Mouse (Mus musculus) embryonic facial prominence, embryonic 11.5 days (tissue): ENCODE measurements around the gene Fars2. TPM values are rescaled to one million over a fixed set of nuclear protein-coding genes. Genes with fewer than 3 reads are reported as not detected.

Source experiments
- ATAC-seq: fragments of 200-750 bp; cut with Nextera tagmentation; replicated peaks from 2 replicates; pipeline ENCODE4 v1.8.0; 2017; ENCODE audit warnings: low read depth; ENCODE audit not compliant: insufficient number of reproducible peaks, low FRiP score, low TSS enrichment
- DNase-seq: peaks from one replicate; pipeline ENCODE4 v3.0.0-alpha.2; 2015; ENCODE audit warnings: low spot score
- H3K27ac ChIP-seq: fragments of 300-500 bp; sonication (generic); replicated peaks from 2 replicates; pipeline ENCODE4 v1.5.1; 2014; ENCODE audit warnings: mild to moderate bottlenecking, low read depth, low read length, control low read depth
- H3K27me3 ChIP-seq: fragments of 300-500 bp; sonication (generic); 2 replicates; pipeline ENCODE4 v1.6.1; 2014; ENCODE audit warnings: mild to moderate bottlenecking, low read length, moderate library complexity, mixed read lengths; ENCODE audit not compliant: control insufficient read depth, insufficient read depth
- H3K36me3 ChIP-seq: fragments of 300-500 bp; sonication (generic); replicated peaks from 2 replicates; pipeline ENCODE4 v1.6.1; 2014; ENCODE audit warnings: low read depth, mild to moderate bottlenecking, low read length, moderate library complexity, mixed read lengths; ENCODE audit not compliant: control insufficient read depth, insufficient read depth
- H3K4me1 ChIP-seq: fragments of 300-500 bp; sonication (generic); 2 replicates; pipeline ENCODE4 v1.6.1; 2014; ENCODE audit warnings: low read length, mixed read lengths; ENCODE audit not compliant: control insufficient read depth, insufficient read depth
- H3K4me2 ChIP-seq: fragments of 300-500 bp; sonication (generic); 2 replicates; pipeline ENCODE4 v1.6.1; 2014; ENCODE audit warnings: low read depth, mild to moderate bottlenecking, control low read depth, low read length, moderate library complexity
- H3K4me3 ChIP-seq: fragments of 300-500 bp; sonication (generic); 2 replicates; pipeline ENCODE4 v1.5.1; 2014; ENCODE audit warnings: low read depth, low read length, control low read depth
- H3K9ac ChIP-seq: fragments of 300-500 bp; sonication (generic); replicated peaks from 2 replicates; pipeline ENCODE4 v1.6.1; 2014; ENCODE audit warnings: mild to moderate bottlenecking, control low read depth, low read length
- H3K9me3 ChIP-seq: fragments of 300-500 bp; sonication (generic); replicated peaks from 2 replicates; pipeline ENCODE4 v1.6.1; 2016; ENCODE audit warnings: mild to moderate bottlenecking, low read length, inconsistent platforms, mixed read lengths; ENCODE audit not compliant: control insufficient read depth
- WGBS: fragments of 180-500 bp; shearing (Covaris S2); extraction: QIAGEN DNeasy Blood & Tissue Kit; methylation state at CpG from one replicate; pipeline ENCODE4 v1.1.7; 2014; 5-methylcytosine and 5-hydroxymethylcytosine counted together
- polyA plus RNA-seq: library from polyadenylated mRNA; unstranded; fragments of >200 nt; fragmentation: Nextera tagmentation; extraction: Ambion mirVana; gene quantifications from 2 replicates; pipeline ENCODE4 v1.2.1, GENCODE M21; 2014

The Fars2 gene
- polyA plus RNA-seq, 1 experiment from 2014 or later = 28.1 TPM

GRCm38 (mm10) chr13:36489365-36489764, 372.2 kb downstream of the Fars2 start:
- 74% methylated on average over 2 of the region's 2 CpGs for whole genome bisulfite sequencing
- no peaks in the 10 kb centered on the region for H3K4me1 ChIP-seq
- H3K9ac ChIP-seq = no peak overlapping the region
- no peaks in the 10 kb centered on the region for H3K36me3 ChIP-seq
- H3K4me2 ChIP-seq = no peak overlapping the region
- H3K9me3 ChIP-seq = no peaks in the 10 kb centered on the region
- no peak overlapping the region for H3K4me3 ChIP-seq
- no peak for ATAC-seq
- no peak for DNase-seq
- H3K27me3 ChIP-seq = no peaks in the 10 kb centered on the region
- H3K27ac ChIP-seq = no peak overlapping the region

DNA sequence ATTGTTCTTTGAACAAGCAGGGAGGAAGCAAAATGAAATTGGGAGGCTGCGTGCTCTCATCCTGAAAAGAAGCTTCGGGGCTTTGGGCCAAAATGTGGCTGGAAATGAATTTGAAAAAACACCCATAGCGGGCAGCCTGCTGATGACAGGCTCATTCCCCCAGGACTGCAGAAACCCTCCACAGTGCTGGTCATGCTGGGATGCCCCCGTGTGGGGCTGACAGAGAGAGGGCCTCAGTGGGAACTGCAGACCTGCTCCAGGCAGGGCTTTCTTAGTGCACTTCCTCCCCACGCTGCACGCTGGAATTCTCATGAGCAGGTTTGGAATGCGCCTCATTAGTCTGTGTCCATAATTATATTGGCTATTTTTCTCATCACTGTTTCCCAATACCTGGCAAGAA, 373.4 kb downstream of the Fars2 start:
- no peaks in the 10 kb centered on the region for H3K9me3 ChIP-seq
- 66% methylated on average over 7 of the region's 7 CpGs for WGBS
- DNase-seq (no peak), ATAC-seq (no peak)
- no peaks in the 10 kb centered on the region for H3K4me1 ChIP-seq
- H3K4me2 ChIP-seq = no peak overlapping the region
- no peak overlapping the region for H3K9ac ChIP-seq
- no peak overlapping the region for H3K27ac ChIP-seq
- H3K4me3 ChIP-seq = no peak overlapping the region
- no peaks in the 10 kb centered on the region for H3K27me3 ChIP-seq
- H3K36me3 ChIP-seq = no peaks in the 10 kb centered on the region

GRCm38 (mm10) chr13:36492397-36492796, 375.2 kb downstream of the Fars2 start:
- DNase-seq (no peak), ATAC-seq (no peak)
- Histone ChIP-seq H3K36me3 (no peaks in the 10 kb centered on the region), H3K9ac (no peak overlapping the region), H3K4me3 (no peak overlapping the region), H3K9me3 (no peaks in the 10 kb centered on the region), H3K4me2 (no peak overlapping the region), H3K27ac (no peak overlapping the region), H3K27me3 (no peaks in the 10 kb centered on the region), H3K4me1 (no peaks in the 10 kb centered on the region)
- 78% methylated on average over 3 of the region's 3 CpGs for whole genome bisulfite sequencing

DNA sequence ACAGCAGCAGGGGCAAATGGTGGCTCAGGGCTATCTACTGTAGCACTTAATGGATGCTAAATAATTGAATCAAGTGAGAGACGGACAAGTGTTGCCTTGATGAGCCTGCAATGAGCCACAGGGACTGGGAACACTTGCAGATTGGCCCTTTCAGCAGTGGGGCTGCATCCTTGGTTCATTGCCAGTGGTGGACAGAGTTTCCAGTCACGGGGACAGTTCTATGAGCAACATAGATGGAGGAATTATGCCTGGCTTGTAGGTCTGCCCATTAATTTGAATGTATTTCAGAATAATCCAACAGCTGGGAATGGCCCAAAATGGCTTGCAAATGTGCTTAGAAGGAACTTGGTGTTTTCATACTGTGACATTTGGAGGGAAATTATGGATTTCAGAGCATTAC, 376.1 kb downstream of the Fars2 start:
- Histone ChIP-seq H3K4me2 (no peak overlapping the region), H3K27ac (no peak overlapping the region), H3K4me1 (no peaks in the 10 kb centered on the region), H3K4me3 (no peak overlapping the region), H3K9ac (no peak overlapping the region), H3K9me3 (no peaks in the 10 kb centered on the region), H3K27me3 (no peaks in the 10 kb centered on the region), H3K36me3 (no peaks in the 10 kb centered on the region)
- WGBS = 87% methylated on average over 2 of the region's 2 CpGs
- no peak for DNase-seq
- ATAC-seq = no peak

DNA sequence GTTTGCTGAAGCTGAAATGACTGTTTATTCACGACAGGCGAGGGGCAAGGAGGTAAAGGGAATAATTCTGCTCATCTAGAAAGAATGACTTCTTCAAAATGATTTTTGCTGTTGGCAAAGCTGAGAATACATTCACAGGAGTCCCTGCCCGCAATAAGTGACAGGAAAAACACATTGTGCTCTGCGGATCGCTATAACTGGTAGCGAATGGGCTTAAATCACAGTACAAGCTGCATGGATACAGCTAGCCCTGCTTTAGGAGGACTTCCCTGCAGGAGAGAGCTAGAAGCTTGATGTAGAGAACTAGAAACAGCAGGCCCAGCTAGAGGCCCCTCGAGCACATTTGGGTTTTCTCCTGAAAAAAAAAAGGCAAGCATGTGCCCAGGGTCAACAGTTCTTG, 376.6 kb downstream of the Fars2 start:
- Histone ChIP-seq H3K4me3 (no peak overlapping the region), H3K27me3 (no peaks in the 10 kb centered on the region), H3K4me2 (no peak overlapping the region), H3K9ac (no peak overlapping the region), H3K36me3 (no peaks in the 10 kb centered on the region), H3K27ac (no peak overlapping the region), H3K4me1 (no peaks in the 10 kb centered on the region), H3K9me3 (no peaks in the 10 kb centered on the region)
- ATAC-seq = no peak
- WGBS = 86% methylated on average over 7 of the region's 7 CpGs
- DNase-seq = no peak

DNA sequence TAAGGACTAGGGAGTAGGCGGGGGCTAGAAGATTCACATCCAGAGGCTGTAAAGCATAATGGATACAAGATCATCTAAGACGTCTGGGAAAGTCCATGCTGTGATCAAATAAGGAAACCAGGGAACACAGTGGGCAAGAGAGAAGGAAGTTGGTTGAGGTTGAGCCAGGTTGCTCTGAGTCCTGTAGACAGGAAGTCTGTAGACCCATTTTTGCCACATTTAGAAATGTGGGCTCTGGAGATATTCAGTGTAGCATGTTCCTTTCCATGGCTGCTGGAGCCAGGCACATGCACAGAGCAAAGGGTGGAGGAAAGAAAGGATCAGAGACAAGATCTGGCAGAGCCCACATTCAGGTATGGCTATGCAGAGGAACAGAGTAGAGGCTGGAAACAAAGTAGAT, 378.8 kb downstream of the Fars2 start:
- no peak overlapping the region for H3K9ac ChIP-seq
- 94% methylated on average over 2 of the region's 2 CpGs for WGBS
- no peaks in the 10 kb centered on the region for H3K4me1 ChIP-seq
- ATAC-seq = no peak
- H3K27ac ChIP-seq = no peak overlapping the region
- DNase-seq = no peak
- no peaks in the 10 kb centered on the region for H3K27me3 ChIP-seq
- H3K4me2 ChIP-seq = no peak overlapping the region
- H3K36me3 ChIP-seq = no peaks in the 10 kb centered on the region; the same call in 1 of the 2 replicates
- H3K4me3 ChIP-seq = no peak overlapping the region
- no peaks in the 10 kb centered on the region for H3K9me3 ChIP-seq

- H3K9me3 ChIP-seq = no peaks in the 10 kb centered on the region
- H3K4me2 ChIP-seq = no peak overlapping the region
- H3K4me1 ChIP-seq = no peaks in the 10 kb centered on the region
- no peak overlapping the region for H3K27ac ChIP-seq
- no peaks in the 10 kb centered on the region for H3K27me3 ChIP-seq
- H3K9ac ChIP-seq = no peak overlapping the region
- H3K4me3 ChIP-seq = no peak overlapping the region
- no peak for ATAC-seq
- WGBS = 88% methylated on average over 4 of the region's 4 CpGs
- no peaks in the 10 kb centered on the region; the same call in 1 of the 2 replicates for H3K36me3 ChIP-seq
- no peak for DNase-seq
Measured at GRCm38 (mm10) chr13:36497346-36497745, 380.1 kb downstream of the Fars2 start.

- H3K36me3 ChIP-seq = no peaks in the 10 kb centered on the region; the same call in 1 of the 2 replicates
- DNase-seq (no peak), ATAC-seq (no peak)
- H3K9me3 ChIP-seq = no peaks in the 10 kb centered on the region
- H3K4me2 ChIP-seq = no peak overlapping the region
- H3K27ac ChIP-seq = no peak overlapping the region
- H3K9ac ChIP-seq = no peak overlapping the region
- no peaks in the 10 kb centered on the region for H3K4me1 ChIP-seq
- no peak overlapping the region for H3K4me3 ChIP-seq
- WGBS = 44% methylated on average over 4 of the region's 4 CpGs
- H3K27me3 ChIP-seq = no peaks in the 10 kb centered on the region
Measured at GRCm38 (mm10) chr13:36500370-36500905, 383.2 kb downstream of the Fars2 start.
